Mouse (Mus musculus) forebrain, embryonic 16.5 days (tissue): ENCODE measurements around the gene Sema3a. TPM values are rescaled to one million over a fixed set of nuclear protein-coding genes. Genes with fewer than 3 reads are reported as not detected.

Experiments used
- ATAC-seq: fragments of 200-750 bp; cut with Nextera tagmentation; 2 replicates; pipeline ENCODE4 v1.8.0; 2017; ENCODE audit warnings: mild to moderate bottlenecking, moderate library complexity
- H3K27ac ChIP-seq: fragments of 300-500 bp; sonication (generic); 2 replicates; pipeline ENCODE4 v1.5.1; 2014; ENCODE audit warnings: low read length, control low read depth
- H3K27me3 ChIP-seq: fragments of 300-500 bp; sonication (generic); replicated peaks from 2 replicates; pipeline ENCODE4 v1.6.1; 2014; ENCODE audit warnings: low read length; ENCODE audit not compliant: control insufficient read depth, insufficient read depth
- H3K36me3 ChIP-seq: fragments of 300-500 bp; sonication (generic); 2 replicates; pipeline ENCODE4 v1.6.1; 2014; ENCODE audit not compliant: control insufficient read depth, insufficient read depth
- H3K4me1 ChIP-seq: fragments of 300-500 bp; sonication (generic); replicated peaks from 2 replicates; pipeline ENCODE4 v1.6.1; 2014; ENCODE audit warnings: low read length; ENCODE audit not compliant: control insufficient read depth, insufficient read depth
- H3K4me2 ChIP-seq: fragments of 300-500 bp; sonication (generic); 2 replicates; pipeline ENCODE4 v1.6.1; 2014; ENCODE audit warnings: mild to moderate bottlenecking, low read length, control low read depth
- H3K4me3 ChIP-seq: fragments of 300-500 bp; sonication (generic); replicated peaks from 2 replicates; pipeline ENCODE4 v1.5.1; 2014; ENCODE audit warnings: mild to moderate bottlenecking, low read length, control low read depth
- H3K9ac ChIP-seq: fragments of 300-500 bp; sonication (generic); replicated peaks from 2 replicates; pipeline ENCODE4 v1.6.1; 2014; ENCODE audit warnings: low read depth, low read length, control low read depth
- H3K9me3 ChIP-seq: fragments of 300-500 bp; sonication (generic); 2 replicates; pipeline ENCODE4 v1.6.1; 2016; ENCODE audit warnings: low read length; ENCODE audit not compliant: control insufficient read depth
- WGBS: fragments of 180-500 bp; shearing (Covaris S2); extraction: QIAGEN DNeasy Blood & Tissue Kit; methylation state at CpG from one replicate; pipeline ENCODE4 v1.1.7; 2014; 5-methylcytosine and 5-hydroxymethylcytosine counted together
- polyA plus RNA-seq: library from polyadenylated mRNA; unstranded; fragments of >200 nt; fragmentation: Nextera tagmentation; extraction: Ambion mirVana; gene quantifications from 2 replicates; pipeline ENCODE4 v1.2.1, GENCODE M21; 2015

Gene Sema3a
- polyA plus RNA-seq, 1 experiment from 2014 or later = 22.1 TPM

- Histone ChIP-seq H3K4me3 (no peak overlapping the region), H3K9ac (no peak overlapping the region), H3K4me2 (no peak overlapping the region), H3K36me3 (no peaks in the 10 kb centered on the region), H3K4me1 (no peaks in the 10 kb centered on the region), H3K27ac (no peak overlapping the region), H3K9me3 (no peaks in the 10 kb centered on the region), H3K27me3 (no peaks in the 10 kb centered on the region)
- WGBS = 56% methylated on average over 5 of the region's 5 CpGs
- ATAC-seq = no peak
Measured at GRCm38 (mm10) chr5:13149909-13150308, 24.7 kb downstream of the Sema3a start.

- H3K36me3 ChIP-seq = no peaks in the 10 kb centered on the region
- no peaks in the 10 kb centered on the region for H3K9me3 ChIP-seq
- no peak overlapping the region for H3K9ac ChIP-seq
- H3K27me3 ChIP-seq = no peaks in the 10 kb centered on the region
- H3K4me1 ChIP-seq = no peaks in the 10 kb centered on the region
- no peak overlapping the region for H3K27ac ChIP-seq
- no peak for ATAC-seq
- no peak overlapping the region for H3K4me2 ChIP-seq
- 53% methylated on average over 2 of the region's 2 CpGs for WGBS
- no peak overlapping the region for H3K4me3 ChIP-seq
Measured at GRCm38 (mm10) chr5:13151002-13151401, 25.8 kb downstream of the Sema3a start.

GRCm38 (mm10) chr5:13157761-13158612, 32.8 kb downstream of the Sema3a start:
- no peaks in the 10 kb centered on the region for H3K4me1 ChIP-seq
- 59% methylated on average over 5 of the region's 5 CpGs for WGBS
- no peaks in the 10 kb centered on the region for H3K27me3 ChIP-seq
- H3K36me3 ChIP-seq = no peaks in the 10 kb centered on the region
- H3K9me3 ChIP-seq = no peaks in the 10 kb centered on the region
- no peak overlapping the region for H3K9ac ChIP-seq
- no peak overlapping the region for H3K4me2 ChIP-seq
- ATAC-seq = peak; percentile 72
- H3K27ac ChIP-seq = no peak overlapping the region
- H3K4me3 ChIP-seq = no peak overlapping the region

GRCm38 (mm10) chr5:13182186-13182585, 57.0 kb downstream of the Sema3a start:
- WGBS = 82% methylated on average over 2 of the region's 2 CpGs
- H3K4me2 ChIP-seq = no peak overlapping the region
- no peaks in the 10 kb centered on the region for H3K9me3 ChIP-seq
- no peak overlapping the region for H3K4me3 ChIP-seq
- H3K27me3 ChIP-seq = no peaks in the 10 kb centered on the region
- H3K36me3 ChIP-seq = no peaks in the 10 kb centered on the region
- no peaks in the 10 kb centered on the region for H3K4me1 ChIP-seq
- H3K27ac ChIP-seq = no peak overlapping the region
- no peak overlapping the region for H3K9ac ChIP-seq
- ATAC-seq = no peak

GRCm38 (mm10) chr5:13197886-13198285, 72.7 kb downstream of the Sema3a start:
- no peak overlapping the region for H3K4me3 ChIP-seq
- no peak overlapping the region for H3K4me2 ChIP-seq
- no peak for ATAC-seq
- no peak overlapping the region for H3K9ac ChIP-seq
- H3K4me1 ChIP-seq = no peaks in the 10 kb centered on the region
- H3K27me3 ChIP-seq = no peaks in the 10 kb centered on the region
- WGBS = 24% methylated on average over 3 of the region's 3 CpGs
- H3K9me3 ChIP-seq = no peaks in the 10 kb centered on the region
- no peaks in the 10 kb centered on the region for H3K36me3 ChIP-seq
- H3K27ac ChIP-seq = no peak overlapping the region

- no peaks in the 10 kb centered on the region for H3K9me3 ChIP-seq
- 57% methylated on average over 6 of the region's 6 CpGs for WGBS
- no peak for ATAC-seq
Measured at GRCm38 (mm10) chr5:13199709-13200108, 74.5 kb downstream of the Sema3a start.

GRCm38 (mm10) chr5:13255353-13255752, 130.1 kb downstream of the Sema3a start:
- Histone ChIP-seq H3K4me1 (no peaks in the 10 kb centered on the region), H3K27ac (no peak overlapping the region), H3K9ac (no peak overlapping the region), H3K36me3 (no peaks in the 10 kb centered on the region), H3K9me3 (no peaks in the 10 kb centered on the region), H3K27me3 (no peaks in the 10 kb centered on the region), H3K4me2 (no peak overlapping the region), H3K4me3 (no peak overlapping the region)
- WGBS = 61% methylated on average over 3 of the region's 3 CpGs
- ATAC-seq = no peak

More at GRCm38 (mm10) chr5:13199709-13200108, 74.5 kb downstream of the Sema3a start:
- Histone ChIP-seq H3K4me2 (no peak overlapping the region), H3K27me3 (no peaks in the 10 kb centered on the region), H3K36me3 (no peaks in the 10 kb centered on the region), H3K4me1 (no peaks in the 10 kb centered on the region), H3K9ac (no peak overlapping the region), H3K4me3 (no peak overlapping the region), H3K27ac (no peak overlapping the region)

GRCm38 (mm10) chr5:13256321-13256720, 131.1 kb downstream of the Sema3a start:
- no peak for ATAC-seq

GRCm38 (mm10) chr5:13263087-13263486, 137.9 kb downstream of the Sema3a start:
- no peak overlapping the region for H3K4me2 ChIP-seq
- no peak overlapping the region for H3K27ac ChIP-seq
- H3K27me3 ChIP-seq = no peaks in the 10 kb centered on the region
- no peaks in the 10 kb centered on the region for H3K36me3 ChIP-seq
- H3K4me3 ChIP-seq = no peak overlapping the region
- WGBS = 13% methylated on average over 2 of the region's 2 CpGs
- H3K9me3 ChIP-seq = no peaks in the 10 kb centered on the region
- 0 out of 2 replicates have a peak, but pooled peaks cover 2% of the 10 kb centered on the region for H3K4me1 ChIP-seq
- H3K9ac ChIP-seq = no peak overlapping the region
- peak; percentile 91 for ATAC-seq

More at GRCm38 (mm10) chr5:13256321-13256720, 131.1 kb downstream of the Sema3a start:
- Histone ChIP-seq H3K9me3 (no peaks in the 10 kb centered on the region), H3K9ac (no peak overlapping the region), H3K27ac (no peak overlapping the region), H3K27me3 (no peaks in the 10 kb centered on the region), H3K36me3 (no peaks in the 10 kb centered on the region), H3K4me2 (no peak overlapping the region), H3K4me3 (no peak overlapping the region), H3K4me1 (no peaks in the 10 kb centered on the region)
- WGBS = 51% methylated on average over 1 of the region's 1 CpGs
